Mouse (Mus musculus): ENCODE data around the gene Lhx6. TPM values are rescaled to one million over a fixed set of nuclear protein-coding genes. Genes with fewer than 3 reads are reported as not detected.

Gene Lhx6
- polyA plus RNA-seq, 1 experiment from 2014 or later = 0.67 TPM

DNA sequence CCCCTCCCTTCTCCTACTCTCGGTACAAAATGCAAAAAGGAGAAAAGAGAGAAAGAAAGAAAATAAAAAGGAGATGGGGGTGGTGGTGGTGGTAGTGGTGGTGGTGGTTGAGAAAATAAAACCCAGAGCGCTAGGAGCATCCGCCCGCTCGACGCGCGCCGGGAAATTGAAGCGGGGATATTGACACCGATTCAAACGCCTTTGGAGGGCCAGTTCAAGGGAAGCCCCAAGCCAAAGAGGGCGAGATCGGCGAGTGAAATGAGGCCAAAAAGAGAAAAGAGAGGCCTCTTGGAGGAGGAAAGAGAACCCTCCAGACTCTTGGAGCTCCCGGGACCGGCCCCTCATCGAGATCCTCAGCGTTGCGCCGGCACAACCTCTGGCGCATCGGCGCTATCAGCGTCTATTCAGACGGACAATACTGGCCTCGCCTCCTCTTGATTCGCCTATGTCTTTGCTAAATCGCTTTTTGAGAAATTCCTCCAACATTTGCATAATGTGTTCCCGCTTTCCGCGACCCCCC, 712 bp downstream of the Lhx6 start:
- no peaks in the 10 kb centered on the region for H3K9me3 ChIP-seq (replicated peaks)
- peaks cover 96% of the 10 kb centered on the region for H3K27me3 ChIP-seq (replicated peaks)
- under 1% methylated on average over 32 of the region's 32 CpGs for WGBS
- no peaks in the 10 kb centered on the region for H3K36me3 ChIP-seq
- no peak for ATAC-seq (ENCODE audit: low FRiP score)
- peaks cover 40% of the 10 kb centered on the region for H3K4me1 ChIP-seq
- peak overlapping the region; percentile 63 for H3K4me2 ChIP-seq
- peak overlapping the region; percentile 34 for H3K4me3 ChIP-seq (replicated peaks)
- H3K27ac ChIP-seq (replicated peaks) = no peak overlapping the region
- H3K9ac ChIP-seq (replicated peaks) = no peak overlapping the region

DNA sequence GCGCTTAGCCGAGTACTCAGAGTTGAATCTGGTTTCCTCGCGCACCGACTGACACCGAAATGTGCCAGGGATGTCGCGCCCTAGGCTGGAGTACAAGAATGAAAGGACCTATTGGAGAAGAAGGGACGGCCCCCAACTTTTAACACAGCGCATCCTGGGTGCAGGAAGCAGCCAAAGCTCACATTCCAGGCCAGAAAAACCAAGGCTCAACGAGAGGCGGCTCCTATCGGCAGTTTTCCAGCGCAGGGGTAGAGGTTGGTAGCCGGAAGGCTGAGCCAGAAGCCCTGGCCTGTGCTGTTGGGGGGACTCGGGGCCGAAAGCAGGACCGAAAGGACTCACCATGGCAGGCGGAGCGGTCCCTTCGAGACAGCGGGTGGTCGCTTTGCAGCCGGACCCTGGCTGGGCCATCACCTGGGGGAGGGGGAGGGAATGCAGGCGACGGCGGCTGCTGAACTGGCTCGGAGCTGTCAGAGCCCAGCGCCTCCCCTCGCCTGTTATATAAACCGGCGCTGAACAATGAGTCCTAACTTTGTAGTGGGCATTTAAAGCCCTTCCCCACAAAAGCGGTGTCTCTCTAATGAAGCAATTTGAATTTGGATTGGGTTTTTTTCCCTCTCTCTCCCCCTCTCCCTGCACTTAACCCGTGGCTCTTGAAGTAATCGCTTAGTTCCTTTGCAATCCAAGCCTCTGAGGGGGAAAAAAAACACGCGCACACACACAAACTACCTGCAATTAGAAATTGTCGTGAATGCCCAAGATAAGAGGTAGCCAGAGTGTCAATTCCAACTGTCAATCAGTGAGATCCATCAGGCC, 1.4 kb downstream of the Lhx6 start:
- no peak for ATAC-seq (ENCODE audit: low FRiP score)
- H3K4me2 ChIP-seq = peak overlapping the region; percentile 63
- no peak overlapping the region for H3K9ac ChIP-seq (replicated peaks)
- peaks cover 98% of the 10 kb centered on the region for H3K27me3 ChIP-seq (replicated peaks)
- no peaks in the 10 kb centered on the region for H3K36me3 ChIP-seq
- H3K4me1 ChIP-seq = peaks cover 40% of the 10 kb centered on the region
- under 1% methylated on average over 38 of the region's 38 CpGs for WGBS
- H3K4me3 ChIP-seq (replicated peaks) = peak overlapping the region; percentile 34
- no peaks in the 10 kb centered on the region for H3K9me3 ChIP-seq (replicated peaks)
- no peak overlapping the region for H3K27ac ChIP-seq (replicated peaks)

DNA sequence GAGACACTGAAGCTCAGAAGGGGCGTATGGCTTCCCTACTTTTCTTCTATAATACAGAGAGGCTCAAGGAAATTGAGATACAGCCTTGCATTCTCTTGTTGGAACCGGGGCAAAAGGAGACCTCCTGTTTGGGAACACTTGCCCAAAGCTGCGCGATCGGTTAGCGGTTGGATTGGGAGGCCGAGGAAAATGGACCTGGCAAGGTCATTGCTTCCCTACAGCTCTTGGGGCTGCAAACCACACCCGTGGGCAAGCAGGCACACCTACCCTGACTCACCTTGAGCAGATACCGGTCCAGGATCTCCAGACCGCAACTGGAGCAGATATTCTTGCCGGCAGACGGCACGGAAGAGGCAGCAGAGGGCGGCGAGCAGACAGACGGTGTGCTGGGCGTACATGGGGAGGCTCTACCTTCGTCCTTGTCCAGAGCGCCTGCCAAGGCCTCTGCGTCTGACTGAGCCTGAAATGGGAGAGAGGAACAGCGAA, 2.1 kb downstream of the Lhx6 start:
- H3K9ac ChIP-seq (replicated peaks) = no peak overlapping the region
- H3K4me1 ChIP-seq = peaks cover 40% of the 10 kb centered on the region
- ATAC-seq (ENCODE audit: low FRiP score) = no peak
- H3K4me2 ChIP-seq = peak overlapping the region; percentile 63
- peaks cover 98% of the 10 kb centered on the region for H3K27me3 ChIP-seq (replicated peaks)
- no peaks in the 10 kb centered on the region for H3K36me3 ChIP-seq
- peak overlapping the region; percentile 34 for H3K4me3 ChIP-seq (replicated peaks)
- H3K9me3 ChIP-seq (replicated peaks) = no peaks in the 10 kb centered on the region
- WGBS = 2% methylated on average over 21 of the region's 21 CpGs
- H3K27ac ChIP-seq (replicated peaks) = no peak overlapping the region

DNA sequence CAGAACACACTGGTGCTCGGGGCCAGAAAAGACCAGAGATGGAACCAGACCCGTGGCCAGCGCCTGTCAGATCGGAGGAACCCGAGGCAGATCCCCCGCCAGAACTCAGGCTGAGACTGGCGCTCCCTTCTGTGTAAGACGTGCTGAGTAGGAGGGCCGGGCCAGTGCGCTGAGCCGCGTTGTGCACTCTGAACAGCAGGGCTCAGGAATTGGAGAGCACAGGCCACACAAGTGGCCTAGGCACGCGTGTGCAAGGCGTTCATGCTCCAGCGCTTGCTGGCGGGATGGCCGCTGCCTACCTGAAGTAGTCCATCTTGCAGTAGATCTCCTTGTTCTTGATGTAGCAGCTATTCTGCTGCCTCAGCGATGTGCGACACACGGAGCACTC, 2.7 kb downstream of the Lhx6 start:
- Histone ChIP-seq H3K27me3 (replicated peaks) (peaks cover 98% of the 10 kb centered on the region), H3K36me3 (no peaks in the 10 kb centered on the region), H3K4me3 (replicated peaks) (0 out of 2 replicates have a peak overlapping the region, but pooled peaks have one; percentile 34), H3K4me2 (peak overlapping the region; percentile 63; the same call in 1 of the 2 replicates), H3K27ac (replicated peaks) (no peak overlapping the region), H3K9me3 (replicated peaks) (no peaks in the 10 kb centered on the region), H3K9ac (replicated peaks) (no peak overlapping the region), H3K4me1 (peaks cover 40% of the 10 kb centered on the region)
- ATAC-seq (ENCODE audit: low FRiP score) = no peak
- WGBS = 2% methylated on average over 21 of the region's 21 CpGs

DNA sequence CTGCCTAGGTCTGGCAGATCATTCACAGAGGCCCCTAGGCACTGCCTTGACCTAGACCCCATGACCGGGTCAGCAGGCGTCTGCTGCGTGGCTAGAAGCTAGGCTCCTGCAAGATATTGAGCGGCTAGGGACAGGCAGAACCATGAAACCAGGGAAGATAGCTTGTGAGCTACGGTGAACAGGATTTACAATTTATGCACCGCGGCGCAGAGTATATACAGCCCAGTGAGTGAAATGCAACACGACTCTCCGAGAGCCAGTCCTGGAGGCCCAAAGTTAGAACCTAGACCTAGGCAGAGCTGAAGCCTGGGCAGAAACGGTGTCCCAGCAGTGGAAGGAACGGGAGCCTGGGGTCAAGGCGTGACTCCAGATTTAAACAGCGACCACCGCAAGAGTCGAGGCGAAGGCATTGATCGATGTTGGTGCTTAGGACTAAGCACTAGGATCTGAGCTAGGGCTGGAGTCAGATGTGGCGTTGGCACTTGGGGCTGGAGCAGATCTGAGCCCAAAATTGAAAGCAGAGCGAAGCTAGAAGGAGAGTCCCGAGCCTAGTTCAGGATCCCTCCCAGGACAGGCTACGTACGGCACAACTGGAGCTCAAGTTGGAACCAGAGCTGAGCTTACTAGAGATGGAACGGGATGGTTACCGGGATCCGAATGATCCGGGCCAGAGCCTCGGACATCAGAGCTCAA, 3.2 kb downstream of the Lhx6 start:
- WGBS = 3% methylated on average over 28 of the region's 28 CpGs
- H3K4me3 ChIP-seq (replicated peaks) = 0 out of 2 replicates have a peak overlapping the region, but pooled peaks have one; percentile 34

DNA sequence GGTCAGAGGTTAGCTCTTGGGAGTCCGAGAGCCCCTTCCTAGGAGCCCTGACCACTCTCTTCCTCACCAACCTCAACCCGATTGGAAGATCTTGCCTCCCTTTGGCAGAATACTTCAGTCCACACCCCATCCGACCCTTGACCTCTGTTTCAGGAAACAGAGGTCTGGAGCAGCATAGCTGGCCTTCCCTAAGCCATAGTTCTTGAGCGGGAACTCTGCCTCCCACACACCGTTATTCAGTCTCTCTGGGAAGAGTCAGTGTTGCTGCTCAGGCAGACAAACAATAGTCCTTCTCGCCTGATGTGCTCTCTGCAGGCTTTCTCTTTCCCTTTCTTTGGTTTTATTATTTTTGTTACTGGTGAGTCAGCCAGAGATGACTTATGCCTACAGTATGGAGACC, 5.5 kb downstream of the Lhx6 start:
- Histone ChIP-seq H3K36me3 (no peaks in the 10 kb centered on the region), H3K27me3 (replicated peaks) (peaks cover 99% of the 10 kb centered on the region), H3K9ac (replicated peaks) (no peak overlapping the region), H3K4me2 (no peak overlapping the region), H3K4me1 (peaks cover 31% of the 10 kb centered on the region), H3K4me3 (replicated peaks) (no peak overlapping the region), H3K9me3 (replicated peaks) (no peaks in the 10 kb centered on the region), H3K27ac (replicated peaks) (no peak overlapping the region)
- WGBS = 8% methylated on average over 6 of the region's 6 CpGs
- no peak for ATAC-seq (ENCODE audit: low FRiP score)

More for the DNA sequence above, 3.2 kb downstream of the Lhx6 start:
- Histone ChIP-seq H3K36me3 (no peaks in the 10 kb centered on the region), H3K27ac (replicated peaks) (no peak overlapping the region), H3K9me3 (replicated peaks) (no peaks in the 10 kb centered on the region), H3K9ac (replicated peaks) (no peak overlapping the region), H3K4me1 (peaks cover 40% of the 10 kb centered on the region), H3K4me2 (peak overlapping the region; percentile 63; the same call in 1 of the 2 replicates), H3K27me3 (replicated peaks) (peaks cover 98% of the 10 kb centered on the region)
- ATAC-seq (ENCODE audit: low FRiP score) = no peak

DNA sequence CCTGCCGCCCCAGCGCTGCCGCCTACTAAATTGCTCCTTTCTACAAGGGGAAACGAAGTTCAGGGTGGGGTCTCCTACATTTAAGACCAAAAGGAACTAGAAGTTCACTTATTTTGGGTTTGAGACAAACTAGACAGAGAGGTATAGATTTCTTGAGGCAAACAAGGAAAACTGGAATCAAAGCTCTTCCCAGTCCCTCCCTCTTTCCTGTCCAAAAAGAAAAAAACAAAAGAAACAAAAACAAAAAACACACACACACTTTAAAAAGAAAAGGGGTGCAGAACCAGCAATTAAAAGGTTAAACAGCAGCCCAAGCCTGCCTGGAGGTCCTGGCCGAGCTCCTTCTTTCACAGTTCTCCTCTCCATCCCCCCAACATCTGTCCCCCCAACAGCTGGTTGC, 7.2 kb downstream of the Lhx6 start:
- no peak overlapping the region for H3K4me2 ChIP-seq
- WGBS = 5% methylated on average over 5 of the region's 5 CpGs
- ATAC-seq (ENCODE audit: low FRiP score) = no peak
- H3K9ac ChIP-seq (replicated peaks) = no peak overlapping the region
- no peaks in the 10 kb centered on the region for H3K9me3 ChIP-seq (replicated peaks)
- H3K36me3 ChIP-seq = no peaks in the 10 kb centered on the region
- H3K4me1 ChIP-seq = peaks cover 21% of the 10 kb centered on the region
- H3K27me3 ChIP-seq (replicated peaks) = peaks cover 100% of the 10 kb centered on the region
- no peak overlapping the region for H3K27ac ChIP-seq (replicated peaks)
- H3K4me3 ChIP-seq (replicated peaks) = no peak overlapping the region

DNA sequence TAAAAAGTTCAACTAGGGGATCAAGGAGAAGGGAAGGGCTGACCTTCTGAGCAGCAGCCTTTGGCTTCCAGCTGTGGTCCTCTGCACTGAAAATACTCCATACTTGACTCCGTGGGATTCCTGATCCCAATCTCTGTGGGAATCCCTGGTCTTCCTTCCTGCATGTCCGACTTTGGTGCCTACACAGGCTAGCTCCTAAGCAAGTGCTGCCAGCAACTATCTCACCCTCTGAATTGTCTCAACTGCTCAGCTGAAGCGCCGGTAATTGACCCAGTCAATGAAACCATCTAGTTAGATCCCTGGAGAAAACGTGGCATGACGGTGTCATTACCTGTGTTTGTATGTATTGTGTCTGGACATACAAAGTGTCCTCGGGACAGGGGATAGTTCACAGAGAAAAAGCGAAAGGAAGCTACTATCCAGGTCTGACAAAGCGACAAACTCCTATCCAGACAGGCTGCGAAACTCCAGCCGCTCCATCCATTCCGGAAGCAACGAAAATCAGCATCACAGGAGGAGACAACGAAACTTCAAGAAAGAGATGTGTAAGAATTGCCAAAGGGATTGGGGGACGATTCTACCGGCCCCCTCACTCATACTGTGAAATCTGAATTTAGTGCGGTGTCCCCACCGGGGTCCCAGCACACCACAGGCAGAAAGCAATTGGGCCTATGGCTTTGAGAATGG, 7.9 kb downstream of the Lhx6 start:
- no peaks in the 10 kb centered on the region for H3K9me3 ChIP-seq (replicated peaks)
- no peak overlapping the region for H3K27ac ChIP-seq (replicated peaks)
- no peak for ATAC-seq (ENCODE audit: low FRiP score)
- no peak overlapping the region for H3K4me2 ChIP-seq
- H3K27me3 ChIP-seq (replicated peaks) = peaks cover 99% of the 10 kb centered on the region
- no peak overlapping the region for H3K4me3 ChIP-seq (replicated peaks)
- H3K4me1 ChIP-seq = peaks cover 13% of the 10 kb centered on the region
- no peaks in the 10 kb centered on the region for H3K36me3 ChIP-seq
- H3K9ac ChIP-seq (replicated peaks) = no peak overlapping the region
- WGBS = 2% methylated on average over 18 of the region's 18 CpGs

DNA sequence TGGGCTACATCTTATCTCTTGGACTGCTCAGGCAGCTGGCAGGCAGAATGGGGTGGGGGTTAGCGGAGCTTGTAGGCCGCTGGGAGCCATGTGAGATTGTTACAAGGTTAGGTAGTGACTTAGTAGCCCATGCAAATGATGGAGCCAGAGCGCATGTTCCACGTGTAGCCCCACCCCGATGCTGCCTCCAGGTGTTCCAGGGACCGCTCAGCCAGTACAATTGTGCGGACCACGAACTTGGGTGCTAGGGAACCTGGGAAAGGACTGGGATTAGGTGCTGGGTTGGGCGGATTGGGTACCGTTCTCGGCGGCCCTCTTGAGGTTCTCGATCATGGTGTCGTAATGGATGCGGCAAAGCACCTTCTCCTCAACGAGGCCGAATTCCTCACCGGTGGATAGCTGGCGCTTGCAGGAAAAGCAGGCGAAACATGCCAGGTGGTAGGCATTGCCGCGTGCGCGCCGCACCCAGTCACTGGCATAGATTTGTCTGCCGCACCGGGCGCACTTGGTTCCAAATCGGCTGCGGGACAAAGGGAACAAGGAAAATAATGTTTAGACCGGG, 11.2 kb downstream of the Lhx6 start:
- Histone ChIP-seq H3K9ac (replicated peaks) (no peak overlapping the region), H3K4me1 (peaks cover 23% of the 10 kb centered on the region), H3K27ac (replicated peaks) (no peak overlapping the region), H3K9me3 (replicated peaks) (no peaks in the 10 kb centered on the region), H3K36me3 (no peaks in the 10 kb centered on the region), H3K4me2 (no peak overlapping the region), H3K4me3 (replicated peaks) (no peak overlapping the region), H3K27me3 (replicated peaks) (peaks cover 99% of the 10 kb centered on the region)
- WGBS = 5% methylated on average over 31 of the region's 31 CpGs
- ATAC-seq (ENCODE audit: low FRiP score) = no peak

DNA sequence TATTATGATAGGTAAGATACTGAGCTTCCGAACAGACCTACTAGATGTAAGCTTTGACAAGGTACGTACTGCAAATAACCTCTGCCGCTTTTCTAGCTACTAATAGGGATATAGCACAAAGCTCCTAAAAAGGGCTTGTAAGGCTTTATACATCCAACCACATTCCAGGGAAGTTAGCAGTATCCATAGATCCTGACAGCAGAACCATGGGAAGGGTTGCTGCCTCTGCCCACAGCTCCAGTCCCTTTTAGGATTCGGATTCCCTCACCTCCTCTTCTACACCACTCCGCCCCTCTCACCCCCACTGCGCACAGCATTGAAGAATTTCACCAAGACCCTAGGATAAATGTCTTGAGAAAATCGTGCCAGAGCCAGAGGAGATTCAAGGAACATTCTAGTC, 11.9 kb downstream of the Lhx6 start:
- H3K4me2 ChIP-seq = no peak overlapping the region
- H3K36me3 ChIP-seq = no peaks in the 10 kb centered on the region
- H3K27ac ChIP-seq (replicated peaks) = no peak overlapping the region
- H3K9ac ChIP-seq (replicated peaks) = no peak overlapping the region
- H3K4me3 ChIP-seq (replicated peaks) = no peak overlapping the region
- WGBS = 15% methylated on average over 7 of the region's 7 CpGs
- ATAC-seq (ENCODE audit: low FRiP score) = no peak
- H3K9me3 ChIP-seq (replicated peaks) = no peaks in the 10 kb centered on the region
- peaks cover 23% of the 10 kb centered on the region for H3K4me1 ChIP-seq
- peaks cover 99% of the 10 kb centered on the region for H3K27me3 ChIP-seq (replicated peaks)

DNA sequence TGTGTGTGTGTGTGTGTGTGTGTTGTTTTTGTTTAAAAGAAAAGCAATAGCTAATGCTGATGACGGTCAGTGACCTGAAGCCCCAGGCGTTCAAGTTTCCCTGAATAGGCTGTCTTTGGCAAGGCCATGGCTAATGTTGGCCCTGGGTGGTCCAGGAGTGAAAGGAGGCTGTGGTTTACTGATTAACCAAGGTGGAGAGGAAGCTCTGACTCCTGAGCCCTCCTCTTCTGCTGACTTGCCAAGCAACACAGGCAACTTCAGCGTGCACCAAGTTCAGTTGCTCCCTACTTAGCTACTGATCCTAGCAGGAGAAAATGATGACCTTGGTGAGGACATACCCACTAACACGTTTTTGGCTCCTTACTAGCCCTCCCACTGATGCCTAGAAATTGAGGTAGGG, 12.5 kb downstream of the Lhx6 start:
- WGBS = 3% methylated on average over 4 of the region's 4 CpGs
- ATAC-seq (ENCODE audit: low FRiP score) = no peak

More for the DNA sequence above, 12.5 kb downstream of the Lhx6 start:
- no peaks in the 10 kb centered on the region for H3K9me3 ChIP-seq (replicated peaks)
- no peak overlapping the region for H3K4me3 ChIP-seq (replicated peaks)
- H3K27ac ChIP-seq (replicated peaks) = no peak overlapping the region
- H3K9ac ChIP-seq (replicated peaks) = no peak overlapping the region
- peaks cover 23% of the 10 kb centered on the region for H3K4me1 ChIP-seq
- peaks cover 99% of the 10 kb centered on the region for H3K27me3 ChIP-seq (replicated peaks)
- no peak overlapping the region for H3K4me2 ChIP-seq
- no peaks in the 10 kb centered on the region for H3K36me3 ChIP-seq
